Mouse (Mus musculus): ENCODE results near the gene Rheb.
A peak's percentile ranks its signal among the peaks of the same experiment; 100 is the strongest.
"Not testable (repeated sequence)": the region's sequence is repeated elsewhere in the genome, so short reads cannot be mapped to it uniquely, and the experiment has no call there.

The Rheb gene

GRCm38 (mm10) chr5:24842274-24843102 lies at the start of gene Rheb:
Gene Rheb (minus strand): TSS chr5:24842624.
- peak; percentile 98 to 99 for DNase-seq (ENCODE audit: low spot score in 2 of 2)

- no peak for DNase-seq (ENCODE audit: low spot score in 2 of 2)
These were observed 47.4 kb upstream of the Rheb start for GRCm38 (mm10) chr5:24889860-24890259.

GRCm38 (mm10) chr5:24888874-24889591 lies 46.6 kb upstream of the Rheb start:
- DNase-seq (ENCODE audit: low spot score in 2 of 2): no peak

- no peak for DNase-seq (ENCODE audit: low spot score in 2 of 2)
These were observed 44.8 kb upstream of the Rheb start for GRCm38 (mm10) chr5:24887271-24887670.

GRCm38 (mm10) chr5:24878713-24879112 lies 36.3 kb upstream of the Rheb start:
- DNase-seq (ENCODE audit: low spot score in 2 of 2): no peak

GRCm38 (mm10) chr5:24877836-24878624 lies 35.6 kb upstream of the Rheb start:
- DNase-seq (ENCODE audit: low spot score in 2 of 2): no peak

GRCm38 (mm10) chr5:24876653-24877052 lies 34.2 kb upstream of the Rheb start:
- no peak for DNase-seq (ENCODE audit: low spot score in 2 of 2)

GRCm38 (mm10) chr5:24874111-24874510 lies 31.7 kb upstream of the Rheb start:
- DNase-seq (ENCODE audit: low spot score in 2 of 2): peak in 1 of 2 experiments; percentile 78

- DNase-seq (ENCODE audit: low spot score in 2 of 2): no peak
These were observed 30.8 kb upstream of the Rheb start for GRCm38 (mm10) chr5:24873221-24873620.

- DNase-seq (ENCODE audit: low spot score in 2 of 2): no peak
These were observed 28.9 kb upstream of the Rheb start for GRCm38 (mm10) chr5:24871276-24871675.

- DNase-seq (ENCODE audit: low spot score in 2 of 2): no peak
These were observed 27.4 kb upstream of the Rheb start for GRCm38 (mm10) chr5:24869796-24870289.

- no peak for DNase-seq (ENCODE audit: low spot score in 2 of 2)
These were observed 21.4 kb upstream of the Rheb start for GRCm38 (mm10) chr5:24863804-24864203.

- DNase-seq (ENCODE audit: low spot score in 2 of 2): no peak
These were observed 19.1 kb upstream of the Rheb start for GRCm38 (mm10) chr5:24861449-24861930.

GRCm38 (mm10) chr5:24860635-24861448 lies 18.4 kb upstream of the Rheb start:
- DNase-seq (ENCODE audit: low spot score in 2 of 2): peak in 1 of 2 experiments; percentile 63

GRCm38 (mm10) chr5:24859771-24860540 lies 17.5 kb upstream of the Rheb start:
- DNase-seq (ENCODE audit: low spot score in 2 of 2): no peak

GRCm38 (mm10) chr5:24854827-24855600 lies 12.6 kb upstream of the Rheb start:
- DNase-seq (ENCODE audit: low spot score in 2 of 2): no peak

GRCm38 (mm10) chr5:24854256-24854655 lies 11.8 kb upstream of the Rheb start:
- no peak for DNase-seq (ENCODE audit: low spot score in 2 of 2)

GRCm38 (mm10) chr5:24848261-24848660 lies 5.8 kb upstream of the Rheb start:
- not testable (repeated sequence) for DNase-seq (ENCODE audit: low spot score in 2 of 2)

GRCm38 (mm10) chr5:24843841-24844240 lies 1.4 kb upstream of the Rheb start:
- DNase-seq (ENCODE audit: low spot score in 2 of 2): no peak
